Mouse (Mus musculus) spleen, postnatal 4 days (tissue): ENCODE results near the gene Akap8.

ENCODE experiments used
- DNase-seq, 2 experiments: peaks; one replicate each; pipeline ENCODE4 v3.0.0; 2022; ENCODE audit warnings: low spot score in 2 of 2

Gene Akap8

DNA sequence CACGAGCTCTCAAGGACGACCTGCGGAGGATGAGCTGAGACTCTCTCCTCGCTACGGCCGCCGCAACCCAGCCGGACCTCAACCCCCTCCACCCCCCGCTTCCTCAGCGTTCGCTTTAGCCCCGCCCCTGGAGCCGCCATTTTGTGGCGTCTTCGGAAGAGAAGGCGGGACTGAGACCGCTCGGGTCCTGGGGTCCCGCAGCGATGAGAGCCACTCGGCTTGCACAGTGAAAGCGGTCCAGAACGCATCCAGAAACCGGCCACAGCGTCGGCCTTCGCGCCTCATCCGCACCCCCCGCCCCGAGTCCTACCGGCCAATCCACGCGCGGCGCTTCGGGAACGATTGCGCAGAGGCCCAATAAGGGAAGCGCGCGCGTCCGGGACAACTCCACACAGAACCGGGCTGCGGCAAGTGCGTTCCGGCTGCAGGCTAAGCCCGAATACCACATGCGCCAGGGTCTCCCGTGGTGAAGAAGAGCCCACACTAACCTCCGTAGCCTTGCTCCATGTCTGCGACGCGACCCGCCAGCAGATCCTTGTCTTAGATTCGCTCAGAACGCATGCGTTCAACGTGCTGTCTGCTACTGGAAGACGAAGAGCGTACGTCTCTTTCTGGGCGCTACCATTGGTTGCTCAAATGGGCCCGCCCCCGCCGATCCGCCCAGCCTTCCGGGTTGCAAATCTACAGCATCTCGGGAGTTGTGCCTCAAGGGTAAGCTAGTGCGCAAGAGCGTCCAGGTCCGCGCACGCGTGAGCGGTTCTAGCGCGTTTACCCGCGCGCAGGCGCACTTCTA is at the start of gene Akap8:
TSS of gene Akap8 (minus strand) at position 642 of the 793 bp plus-strand sequence.
- peak; percentile 96 to 97 for DNase-seq

DNA sequence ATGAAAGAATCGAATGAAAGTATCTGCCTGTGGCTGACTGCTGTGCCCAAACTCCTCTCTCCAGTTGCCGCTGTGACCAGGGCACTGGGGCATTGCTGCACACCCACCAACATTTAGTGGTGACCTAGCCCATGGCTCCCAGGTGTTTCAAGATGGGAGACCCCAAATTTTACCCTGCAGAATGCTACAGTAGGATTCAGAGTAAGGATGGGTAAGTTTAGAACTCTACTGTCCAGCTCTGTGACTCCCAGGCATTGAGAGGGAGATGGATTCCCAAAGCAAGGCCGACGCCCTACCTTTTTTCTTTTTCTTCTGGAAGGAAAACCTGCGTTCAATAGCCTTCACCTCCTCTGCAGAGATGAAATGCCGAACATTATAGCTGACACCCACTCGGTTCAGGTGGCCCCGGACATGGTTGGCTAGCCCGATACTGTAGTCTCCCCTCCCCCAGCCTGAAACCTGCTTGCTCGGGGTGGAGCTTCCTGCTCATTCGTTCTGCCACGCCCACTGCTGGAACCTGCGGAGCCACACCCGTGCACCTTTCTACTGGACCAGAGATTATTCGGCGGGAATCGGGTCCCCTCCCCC is 48.0 kb upstream of the Akap8 start:
- DNase-seq: peak in 1 of 2 experiments; percentile 9

DNA sequence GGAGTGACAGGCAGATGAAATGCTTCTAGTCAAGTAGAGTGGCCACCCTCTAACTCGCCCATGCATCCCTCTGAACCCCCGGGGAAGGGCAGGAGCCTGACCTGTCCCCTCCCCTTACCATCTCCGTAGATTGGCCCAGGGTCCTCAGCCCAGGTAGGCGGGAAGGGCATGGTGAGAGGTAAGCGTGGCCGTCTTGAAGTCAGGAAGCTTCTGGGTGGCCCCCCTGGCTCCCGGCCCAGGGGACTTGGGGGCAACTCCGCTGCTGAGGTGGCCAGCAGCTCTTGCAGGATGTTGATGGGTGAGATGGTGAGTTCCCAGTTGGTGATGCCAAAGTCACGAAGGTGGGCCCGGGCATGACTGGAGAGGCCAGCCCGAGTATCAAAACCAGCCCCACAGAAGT is 46.7 kb upstream of the Akap8 start:
- DNase-seq: no peak

DNA sequence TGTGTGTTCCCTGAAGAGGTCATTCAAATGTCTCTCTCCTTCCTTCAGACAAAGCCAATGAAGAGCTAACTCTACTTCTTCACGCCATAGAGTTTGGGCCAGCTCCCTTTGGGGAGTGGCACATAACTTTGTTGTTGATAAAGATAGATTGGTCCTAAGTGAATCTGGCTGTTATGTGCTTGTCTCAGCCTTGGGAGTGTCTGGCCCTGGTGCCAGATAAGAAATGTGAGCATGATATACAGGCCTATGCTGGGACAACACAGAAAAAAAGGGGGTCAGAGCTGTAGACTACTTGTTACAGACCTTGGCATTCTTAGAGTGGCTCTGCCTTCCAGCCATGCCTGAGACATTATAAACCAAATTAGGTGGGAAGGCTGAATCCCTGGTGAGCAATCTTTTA is 44.3 kb upstream of the Akap8 start:
- DNase-seq: no peak

DNA sequence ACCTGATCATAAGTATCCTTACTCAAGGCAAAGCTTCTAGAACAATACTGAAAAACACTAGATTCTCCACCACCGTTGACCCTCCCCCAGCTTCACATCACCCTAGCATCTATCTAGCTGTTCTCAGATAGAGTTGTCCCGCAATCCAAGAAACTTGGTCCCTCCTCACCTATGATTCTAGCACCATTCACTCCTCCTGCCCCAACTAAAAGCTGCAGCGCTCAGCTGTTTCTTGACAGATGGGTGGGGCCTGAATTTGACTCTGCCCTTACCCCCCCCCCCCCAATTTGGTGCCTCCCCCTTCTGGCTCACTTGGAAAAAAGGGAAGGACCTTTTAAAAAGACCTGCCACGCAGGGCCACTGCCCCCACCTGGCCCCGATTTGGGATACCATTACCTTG is 43.8 kb upstream of the Akap8 start:
- DNase-seq: no peak

DNA sequence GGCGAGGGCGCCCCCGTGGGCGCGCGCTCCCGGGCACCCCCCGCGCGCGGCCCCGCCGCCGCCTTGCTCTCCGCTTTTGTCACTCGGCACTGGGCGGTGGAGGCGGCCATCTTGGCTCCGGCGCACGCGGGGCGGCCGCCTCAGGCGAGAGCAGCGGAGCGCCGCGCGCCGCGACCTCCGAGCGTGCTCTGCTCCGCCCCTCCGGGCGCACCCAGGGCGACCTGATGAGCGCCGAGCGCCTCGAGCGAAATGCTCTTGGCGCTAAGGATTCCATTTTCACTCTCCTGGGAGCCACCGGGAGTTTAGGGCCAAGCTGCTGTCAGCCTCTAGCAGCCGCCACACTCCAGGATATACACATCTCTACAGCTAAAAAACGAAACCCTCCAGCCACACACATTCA is 43.3 kb upstream of the Akap8 start:
- peak; percentile 86 to 93 for DNase-seq

DNA sequence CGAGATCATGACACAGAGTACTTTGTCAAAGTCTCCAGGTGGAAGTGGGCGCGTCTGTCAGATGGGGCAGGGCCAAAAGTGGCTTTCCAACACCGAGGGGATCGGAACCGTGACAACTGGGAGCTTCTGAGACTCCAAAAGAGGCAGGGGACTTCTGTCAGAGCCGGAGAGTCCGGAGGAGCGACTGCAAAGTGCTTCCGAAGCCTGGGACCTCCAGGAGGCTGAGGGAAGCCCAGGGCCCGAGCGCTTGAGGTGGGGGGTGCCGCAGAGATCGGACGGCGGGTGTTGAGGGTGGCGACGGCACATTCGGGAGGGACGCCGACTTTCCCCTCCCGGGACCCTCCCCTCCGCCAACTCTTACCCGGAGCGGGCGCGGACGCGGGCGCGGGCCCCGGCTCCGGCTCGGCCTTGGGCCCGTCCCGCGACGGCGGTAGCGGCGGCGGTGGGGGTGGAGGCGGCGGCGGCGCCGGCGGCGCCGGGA is 42.8 kb upstream of the Akap8 start:
- DNase-seq: peak in 1 of 2 experiments; percentile 70

DNA sequence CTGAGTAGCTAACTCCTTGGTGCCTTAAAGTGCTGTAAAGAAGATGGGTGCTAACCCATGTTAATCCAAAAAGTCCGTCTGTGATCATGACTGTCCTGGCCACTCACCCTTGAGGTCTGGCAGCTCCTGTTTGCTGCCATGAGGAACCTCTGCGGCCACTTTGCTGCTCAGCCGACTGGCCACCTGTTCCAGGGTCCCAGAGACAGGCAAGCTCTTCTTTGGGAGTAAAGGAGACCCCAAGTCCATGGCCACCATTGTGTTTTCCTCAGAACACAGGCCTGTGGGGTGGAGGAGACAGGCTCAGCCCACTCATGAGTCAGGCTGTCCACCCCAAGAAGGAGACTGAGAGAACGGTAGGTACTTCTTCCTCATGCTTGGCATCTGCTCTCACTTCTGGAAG is 41.6 kb upstream of the Akap8 start:
- peak in 1 of 2 experiments; percentile 11 for DNase-seq

DNA sequence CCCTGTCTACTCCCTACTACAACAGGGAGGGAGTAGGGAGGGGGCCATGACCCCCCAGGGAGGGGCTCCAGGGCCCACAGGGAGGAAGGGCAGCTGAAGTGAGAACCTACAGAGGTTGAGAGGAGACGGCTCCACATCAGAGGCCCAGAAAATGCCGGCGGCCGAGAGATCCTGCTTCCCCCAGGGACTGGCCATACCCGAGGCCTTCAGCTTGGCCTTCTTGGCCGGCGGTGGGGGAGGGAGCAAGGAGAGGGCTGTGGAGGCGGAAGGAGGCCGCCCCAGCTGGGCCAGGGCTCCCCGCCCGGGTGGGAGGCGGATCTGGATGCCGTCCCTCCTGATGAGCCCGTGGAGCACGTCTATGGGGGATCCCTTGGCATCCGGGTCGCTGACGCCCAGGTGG is 38.9 kb upstream of the Akap8 start:
- peak in 1 of 2 experiments; percentile 12 for DNase-seq

DNA sequence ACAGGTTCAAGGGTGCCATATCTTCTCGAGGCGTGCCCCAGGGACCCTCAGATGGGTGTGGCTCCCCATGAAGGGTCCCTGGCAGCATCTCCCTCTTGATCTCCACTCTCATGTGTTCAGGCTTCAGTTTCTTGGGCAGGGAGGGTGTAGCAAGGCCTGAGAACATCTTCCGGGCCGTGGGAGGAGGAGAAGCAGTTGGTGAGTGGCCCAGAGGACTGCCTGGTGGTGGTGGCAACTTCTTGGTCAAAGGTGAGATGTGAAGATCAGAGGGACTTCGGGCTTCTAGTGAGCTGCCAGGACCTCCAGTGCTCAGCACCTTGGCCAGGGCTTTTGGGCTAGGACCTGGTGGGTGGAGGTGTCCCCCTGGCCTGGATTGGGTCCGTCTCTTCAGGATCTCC is 37.9 kb upstream of the Akap8 start:
- DNase-seq: peak in 1 of 2 experiments; percentile 10

DNA sequence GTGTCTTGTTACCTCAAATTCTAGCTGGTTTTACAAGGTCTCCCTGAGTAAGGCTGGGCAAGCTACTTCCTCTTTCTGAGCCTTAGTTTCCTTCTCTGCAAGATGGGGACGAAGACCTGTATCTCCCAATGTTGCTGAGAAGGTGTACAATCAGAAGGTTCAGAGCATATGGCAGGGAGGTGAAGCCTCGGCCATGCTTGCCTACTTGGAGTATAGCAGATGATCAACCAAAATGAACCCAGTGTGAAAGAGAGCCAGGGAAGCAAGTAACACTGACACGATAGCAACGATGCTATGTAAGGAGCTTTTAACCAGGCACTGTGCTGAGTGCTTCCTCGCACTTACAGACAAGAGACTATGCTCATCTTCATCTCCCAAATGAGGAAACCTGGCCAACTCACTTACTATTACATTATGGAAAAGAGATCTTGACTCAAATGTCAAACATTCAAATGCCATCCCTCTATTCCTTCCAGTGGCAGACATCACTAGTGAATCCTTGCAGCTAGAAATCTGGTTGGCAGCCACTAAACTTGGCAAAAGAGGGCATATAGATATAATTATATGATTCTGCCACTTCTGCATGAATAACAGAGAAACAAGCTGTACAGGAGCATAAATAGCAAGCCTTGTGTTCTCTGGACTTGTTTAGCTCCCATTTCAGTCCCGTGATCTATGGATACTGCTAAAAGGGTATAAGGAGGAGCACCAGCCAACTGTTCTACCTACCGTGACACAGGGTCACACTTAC is 37.3 kb upstream of the Akap8 start:
- DNase-seq: no peak

DNA sequence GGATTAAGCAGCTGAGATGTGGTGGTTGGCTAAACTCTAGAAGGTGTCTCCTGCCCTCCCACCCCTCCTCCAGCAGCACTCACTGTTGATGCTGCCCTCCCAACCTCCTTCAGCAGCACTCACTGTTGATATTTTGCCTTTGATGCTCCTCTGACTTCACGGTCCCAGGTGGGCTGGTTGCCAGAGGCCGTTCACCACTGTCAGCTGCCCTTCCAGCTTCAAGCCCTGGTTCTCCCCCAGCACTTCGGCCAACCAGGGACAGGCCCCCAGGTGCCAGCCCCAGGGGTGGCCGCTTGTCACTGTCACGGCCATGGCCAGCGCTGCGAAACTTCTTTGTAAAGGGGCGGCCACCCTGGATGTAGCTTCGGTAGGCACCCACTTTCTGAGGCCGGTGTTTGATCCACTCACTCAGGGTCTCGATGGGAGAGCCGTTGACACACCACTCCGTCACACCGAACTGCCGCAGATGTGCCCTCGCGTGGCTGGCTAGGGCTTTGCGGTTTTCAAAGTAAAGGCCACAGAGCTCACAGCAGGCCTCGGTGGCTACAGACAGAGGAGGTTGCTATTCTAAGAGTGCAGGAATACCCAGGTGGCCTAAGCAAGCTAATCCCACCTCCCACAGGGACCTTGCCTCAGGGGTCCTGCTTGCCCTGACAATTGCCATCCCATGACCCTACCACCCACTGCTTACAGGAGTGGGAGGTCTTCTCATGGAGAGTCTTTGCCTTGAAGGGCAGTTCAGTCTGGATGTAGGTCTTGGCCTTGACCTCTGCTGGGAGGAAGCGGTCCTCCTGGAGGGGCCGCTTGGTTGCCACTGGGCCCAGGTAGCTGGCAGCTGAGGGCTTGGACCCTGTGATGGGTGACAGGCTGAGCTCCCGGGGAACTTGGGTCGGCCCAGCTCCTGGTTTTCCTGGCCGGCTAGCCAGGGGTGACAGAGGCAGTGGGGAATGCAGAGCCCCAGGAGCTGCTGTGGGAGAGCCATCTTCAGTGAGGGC is 36.0 kb upstream of the Akap8 start:
- DNase-seq: peak in 1 of 2 experiments; percentile 10

DNA sequence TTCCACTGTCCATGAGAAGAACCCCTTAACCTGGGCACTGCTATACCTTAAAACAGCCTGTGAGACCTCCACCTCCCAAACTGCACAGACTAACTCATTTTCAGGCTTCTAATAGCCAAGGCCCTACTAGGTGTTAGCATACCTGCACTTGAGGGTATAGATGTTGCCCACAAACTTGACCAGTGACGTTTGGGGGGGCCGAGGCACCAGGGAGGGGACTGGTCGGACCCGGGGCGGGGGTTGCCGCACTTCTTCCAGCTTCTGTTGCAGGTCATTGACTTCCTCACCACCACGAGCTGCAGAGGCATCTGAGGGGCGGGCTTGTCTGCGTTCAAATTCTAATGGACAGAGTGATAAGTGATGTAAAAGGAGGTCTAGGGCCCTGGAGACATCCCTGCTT is 35.2 kb upstream of the Akap8 start:
- no peak for DNase-seq

DNA sequence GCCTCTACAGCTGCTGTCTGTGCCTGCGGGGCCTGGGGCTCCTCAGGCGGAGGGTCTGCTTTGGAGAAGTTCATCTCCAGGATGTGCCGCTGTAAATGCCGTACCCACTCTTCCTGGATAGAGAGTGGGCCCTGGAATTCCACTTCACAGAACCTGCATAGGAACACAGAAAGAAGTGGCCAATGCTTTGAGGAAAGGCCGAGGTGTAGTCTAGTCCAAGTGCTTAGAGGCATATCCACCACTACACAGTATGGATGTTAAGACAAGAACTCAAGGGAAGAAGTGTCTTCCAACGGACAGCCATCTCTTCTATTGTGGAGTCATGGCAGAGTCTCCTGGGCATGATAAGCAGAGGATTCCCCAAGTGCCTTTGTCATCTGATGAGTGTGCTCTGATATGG is 34.0 kb upstream of the Akap8 start:
- no peak for DNase-seq

DNA sequence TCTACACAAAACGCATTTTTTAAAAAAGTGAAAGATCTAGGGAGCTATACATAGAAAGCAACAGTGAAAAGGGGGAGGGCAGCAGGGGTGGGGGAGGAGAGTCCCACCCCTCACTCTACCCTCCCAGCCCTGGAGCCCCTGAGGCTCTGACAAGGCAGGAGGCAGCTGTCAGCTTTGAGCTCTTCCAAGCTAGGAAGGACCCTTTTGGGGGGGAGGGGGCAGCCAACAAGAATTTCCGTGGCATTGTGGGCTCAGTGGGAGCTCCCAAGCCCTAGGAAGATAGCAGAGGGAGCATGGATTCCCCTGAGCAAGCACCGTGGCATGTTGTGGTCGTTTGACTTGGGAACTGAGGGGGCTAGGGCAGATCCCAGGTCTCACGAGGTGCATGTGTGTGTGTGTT is 33.2 kb upstream of the Akap8 start:
- no peak for DNase-seq

DNA sequence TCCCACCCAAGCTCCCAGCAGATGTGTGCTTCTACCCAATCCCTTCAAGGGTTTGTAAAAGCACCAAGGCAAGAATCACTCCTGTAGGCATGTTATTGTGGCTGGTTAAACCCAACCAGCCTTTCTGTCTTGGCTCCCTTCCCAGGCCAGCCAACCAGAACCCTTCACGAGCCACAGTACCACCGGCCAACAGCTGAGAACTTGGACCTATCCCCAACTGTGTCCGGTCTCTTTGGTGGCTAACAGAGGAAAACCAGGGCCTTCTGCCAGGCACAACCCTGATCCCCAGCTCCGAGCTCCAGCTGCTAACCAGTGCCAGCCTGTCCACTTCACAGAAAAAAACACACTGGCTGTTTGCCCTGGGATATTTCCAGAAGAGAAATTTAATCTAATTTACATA is 32.7 kb upstream of the Akap8 start:
- no peak for DNase-seq

DNA sequence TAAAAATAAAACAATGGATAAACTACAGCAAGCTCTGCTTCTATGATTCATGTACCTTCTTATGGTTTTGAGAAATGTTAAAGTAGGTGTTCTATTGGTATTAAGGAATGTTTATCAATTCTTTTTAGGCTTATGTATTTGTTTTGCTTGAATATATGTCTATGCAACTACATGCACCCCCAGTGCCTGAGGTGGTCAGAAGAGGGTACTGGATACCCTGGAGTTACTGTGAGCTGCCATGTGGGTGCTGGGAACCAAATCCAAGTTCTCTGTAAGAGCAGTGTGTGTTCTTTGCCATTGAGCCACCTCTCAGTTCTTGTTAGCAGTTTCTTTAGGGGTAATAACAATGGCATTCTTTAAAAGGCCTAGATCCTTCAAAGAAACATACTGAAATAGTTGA is 30.7 kb upstream of the Akap8 start:
- no peak for DNase-seq

DNA sequence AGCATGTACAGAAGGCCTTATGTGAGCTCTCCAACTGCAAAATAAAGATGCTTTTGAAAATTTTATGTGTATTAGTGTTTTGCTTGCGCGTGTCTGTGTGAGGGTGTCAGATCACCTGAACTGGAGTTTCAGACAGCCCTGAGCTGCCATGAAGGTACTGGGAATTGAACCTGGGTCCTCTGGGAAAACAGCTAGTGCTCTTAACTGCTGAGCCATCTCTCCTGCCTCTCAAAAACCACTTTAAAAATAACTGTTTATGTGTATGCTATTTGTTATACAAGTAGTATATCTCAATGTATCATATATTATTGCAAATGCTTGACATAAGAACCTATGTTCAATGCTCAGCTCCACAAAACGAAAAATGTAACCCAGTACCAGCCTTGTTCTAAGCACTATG is 30.2 kb upstream of the Akap8 start:
- no peak for DNase-seq

DNA sequence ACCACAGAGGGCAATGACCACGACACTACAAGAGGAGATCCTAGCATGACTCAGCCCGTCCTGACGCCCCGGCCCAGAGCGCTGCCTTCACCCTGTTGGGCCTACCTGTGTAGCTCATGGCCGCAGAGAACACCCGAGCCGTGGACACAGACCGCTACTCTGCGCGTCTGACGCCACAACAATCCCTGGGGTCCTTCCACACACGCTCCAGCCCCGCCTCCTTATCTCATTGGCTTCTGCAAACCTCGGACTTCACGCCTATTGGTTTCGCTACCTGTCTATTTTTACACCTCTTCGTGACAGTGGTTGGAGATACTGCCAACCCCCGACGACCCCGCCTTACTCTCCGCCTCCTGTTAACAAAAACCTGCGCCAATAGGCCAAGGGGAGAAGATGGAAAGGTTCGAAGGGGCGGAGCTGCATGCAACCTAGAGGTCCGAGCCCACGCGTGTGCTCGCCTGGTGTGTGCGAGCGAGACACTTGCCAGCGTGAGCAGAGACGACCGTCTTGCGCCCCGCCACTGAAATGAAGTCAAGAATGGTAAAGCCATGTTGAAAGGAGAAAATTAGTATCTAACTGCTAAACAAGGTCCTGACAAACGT is 29.4 kb upstream of the Akap8 start, which contains the start of gene Akap8l:
TSS of gene Akap8l (minus strand) at position 226 of the 602 bp plus-strand sequence.
- DNase-seq: peak; percentile 94

DNA sequence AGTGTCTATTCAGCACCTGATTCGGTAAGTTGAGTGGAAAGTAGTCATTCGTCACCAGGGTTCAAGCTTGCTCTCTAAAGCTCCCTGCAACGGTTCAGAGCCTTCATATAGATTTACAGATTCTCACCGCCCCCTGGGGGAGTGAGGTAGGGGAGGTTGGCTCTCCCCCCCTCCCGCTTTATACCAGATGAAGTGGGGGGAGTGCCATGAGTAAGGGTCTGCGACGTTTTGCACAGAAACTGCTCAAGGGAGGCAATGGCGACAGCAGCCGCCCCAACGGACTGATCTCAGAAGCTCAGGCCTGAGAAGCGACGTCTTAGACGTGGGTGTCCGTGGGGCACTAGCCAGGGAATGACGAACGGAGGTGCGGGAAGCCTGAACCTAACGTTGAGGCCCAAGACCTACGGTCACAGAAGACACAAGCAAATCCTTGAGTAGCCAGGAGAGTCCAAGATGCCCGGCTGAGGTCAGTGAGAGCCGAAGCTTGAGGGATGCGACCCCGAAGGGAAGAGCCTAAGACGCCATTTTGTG is 28.9 kb upstream of the Akap8 start:
- DNase-seq: no peak
